Mouse (Mus musculus): ENCODE results near the gene Atad3a. TPM values are rescaled to one million over a fixed set of nuclear protein-coding genes. Genes with fewer than 3 reads are reported as not detected.
A peak's percentile ranks its signal among the peaks of the same experiment; 100 is the strongest.
"Not testable (repeated sequence)": the region's sequence is repeated elsewhere in the genome, so short reads cannot be mapped to it uniquely, and the experiment has no call there.

The Atad3a gene
- total RNA-seq (2015) (57.0 and 58.9 TPM in 2 replicates), total RNA-seq (2017) (69.8 and 90.6 TPM in 2 replicates)

GRCm38 (mm10) chr4:155760613-155761355 is at the start of gene Atad3a:
Gene Atad3a, minus strand, starts transcription at chr4:155761093.
- ATAC-seq (replicated peaks; ENCODE audit: poor library complexity) = peak; percentile 95

GRCm38 (mm10) chr4:155807841-155808240 is 46.9 kb upstream of the Atad3a start:
- ATAC-seq (replicated peaks; ENCODE audit: poor library complexity) = no peak

- peak; percentile 97 for ATAC-seq (replicated peaks; ENCODE audit: poor library complexity)
Observed at GRCm38 (mm10) chr4:155803340-155804041, 42.6 kb upstream of the Atad3a start.

- ATAC-seq (replicated peaks; ENCODE audit: poor library complexity) = peak; percentile 65
Observed at GRCm38 (mm10) chr4:155802741-155803339, 41.9 kb upstream of the Atad3a start, which contains the start of gene Mrpl20. Gene Mrpl20, plus strand, starts transcription at chr4:155802878.

GRCm38 (mm10) chr4:155802075-155802474 is 41.2 kb upstream of the Atad3a start:
- ATAC-seq (replicated peaks; ENCODE audit: poor library complexity) = no peak

GRCm38 (mm10) chr4:155793730-155794129 is 32.8 kb upstream of the Atad3a start:
- no peak for ATAC-seq (replicated peaks; ENCODE audit: poor library complexity)

GRCm38 (mm10) chr4:155791240-155791933 is 30.5 kb upstream of the Atad3a start:
- ATAC-seq (replicated peaks; ENCODE audit: poor library complexity) = no peak

- ATAC-seq (replicated peaks; ENCODE audit: poor library complexity) = no peak
Observed at GRCm38 (mm10) chr4:155790650-155791161, 29.8 kb upstream of the Atad3a start.

- no peak for ATAC-seq (replicated peaks; ENCODE audit: poor library complexity)
Observed at GRCm38 (mm10) chr4:155790021-155790489, 29.2 kb upstream of the Atad3a start, which contains the start of gene Ankrd65. Gene Ankrd65, plus strand, starts transcription at chr4:155790439.

- not testable (repeated sequence) for ATAC-seq (replicated peaks; ENCODE audit: poor library complexity)
Observed at GRCm38 (mm10) chr4:155788833-155789232, 27.9 kb upstream of the Atad3a start.

- peak; percentile 79 for ATAC-seq (replicated peaks; ENCODE audit: poor library complexity)
Observed at GRCm38 (mm10) chr4:155788300-155788699, 27.4 kb upstream of the Atad3a start.

GRCm38 (mm10) chr4:155785819-155786218 is 24.9 kb upstream of the Atad3a start, which contains the start of gene Tmem88b:
Gene Tmem88b, minus strand, starts transcription at chr4:155785874.
- ATAC-seq (replicated peaks; ENCODE audit: poor library complexity) = 0 out of 2 replicates have a peak, but pooled peaks have one; percentile 26

GRCm38 (mm10) chr4:155785246-155785645 is 24.4 kb upstream of the Atad3a start:
- no peak for ATAC-seq (replicated peaks; ENCODE audit: poor library complexity)

GRCm38 (mm10) chr4:155784081-155784701 is 23.3 kb upstream of the Atad3a start:
- peak; percentile 61 for ATAC-seq (replicated peaks; ENCODE audit: poor library complexity)

GRCm38 (mm10) chr4:155783486-155784080 is 22.7 kb upstream of the Atad3a start:
- no peak for ATAC-seq (replicated peaks; ENCODE audit: poor library complexity)

GRCm38 (mm10) chr4:155780895-155781294 is 20.0 kb upstream of the Atad3a start:
- no peak for ATAC-seq (replicated peaks; ENCODE audit: poor library complexity)

GRCm38 (mm10) chr4:155779498-155779897 is 18.6 kb upstream of the Atad3a start:
- ATAC-seq (replicated peaks; ENCODE audit: poor library complexity) = no peak

- no peak for ATAC-seq (replicated peaks; ENCODE audit: poor library complexity)
Observed at GRCm38 (mm10) chr4:155777816-155778215, 16.9 kb upstream of the Atad3a start.

GRCm38 (mm10) chr4:155776704-155777335 is 15.9 kb upstream of the Atad3a start:
- no peak for ATAC-seq (replicated peaks; ENCODE audit: poor library complexity)

Measured in megakaryocyte progenitor cell, adult 5-6 weeks (primary cell).